Mouse (Mus musculus) heart, embryonic 13.5 days (tissue): Measurements from ENCODE around the gene Zbtb16. TPM values are rescaled to one million over a fixed set of nuclear protein-coding genes. Genes with fewer than 3 reads are reported as not detected.

Experiments
- ATAC-seq: fragments of 200-750 bp; cut with Nextera tagmentation; 2 replicates; pipeline ENCODE4 v1.8.0; 2017; ENCODE audit warnings: moderate TSS enrichment; ENCODE audit not compliant: insufficient number of reproducible peaks, low FRiP score, low TSS enrichment; ENCODE audit errors: extremely low read depth
- H3K27ac ChIP-seq: fragments of 300-500 bp; sonication (generic); replicated peaks from 2 replicates; pipeline ENCODE4 v1.5.1; 2015; ENCODE audit warnings: moderate library complexity, mild to moderate bottlenecking, inconsistent platforms
- H3K27me3 ChIP-seq: fragments of 300-500 bp; sonication (generic); replicated peaks from 2 replicates; pipeline ENCODE4 v1.6.1; 2015; ENCODE audit warnings: mild to moderate bottlenecking, inconsistent platforms
- H3K36me3 ChIP-seq: fragments of 300-500 bp; sonication (generic); 2 replicates; pipeline ENCODE4 v1.6.1; 2015; ENCODE audit warnings: mild to moderate bottlenecking, inconsistent platforms
- H3K4me1 ChIP-seq: fragments of 300-500 bp; sonication (generic); 2 replicates; pipeline ENCODE4 v1.6.1; 2015; ENCODE audit warnings: inconsistent platforms
- H3K4me2 ChIP-seq: fragments of 300-500 bp; sonication (generic); 2 replicates; pipeline ENCODE4 v1.6.1; 2015; ENCODE audit warnings: inconsistent platforms, mild to moderate bottlenecking, moderate library complexity
- H3K4me3 ChIP-seq: fragments of 300-500 bp; sonication (generic); 2 replicates; pipeline ENCODE4 v1.5.1; 2015; ENCODE audit warnings: moderate library complexity, mild to moderate bottlenecking, inconsistent platforms
- H3K9ac ChIP-seq: fragments of 300-500 bp; sonication (generic); 2 replicates; pipeline ENCODE4 v1.6.1; 2015; ENCODE audit warnings: inconsistent platforms, mild to moderate bottlenecking, moderate library complexity
- H3K9me3 ChIP-seq: fragments of 300-500 bp; sonication (generic); 2 replicates; pipeline ENCODE4 v1.6.1; 2016; ENCODE audit warnings: inconsistent platforms
- WGBS: fragments of 180-500 bp; shearing (Covaris S2); methylation state at CpG from one replicate; pipeline ENCODE4 v1.1.7; 2015; ENCODE audit warnings: mixed read lengths; 5-methylcytosine and 5-hydroxymethylcytosine counted together
- polyA plus RNA-seq: library from polyadenylated mRNA; unstranded; fragments of >200 nt; fragmentation: Nextera tagmentation; extraction: Ambion mirVana; gene quantifications from 2 replicates; pipeline ENCODE4 v1.2.1, GENCODE M21; 2015

Gene Zbtb16
- polyA plus RNA-seq, 1 experiment from 2014 or later, result 1.1 TPM

- Histone ChIP-seq H3K9ac (no peak overlapping the region), H3K4me1 (peaks cover 47% of the 10 kb centered on the region), H3K9me3 (no peaks in the 10 kb centered on the region), H3K27ac (no peak overlapping the region), H3K4me3 (no peak overlapping the region), H3K4me2 (no peak overlapping the region), H3K27me3 (0 out of 2 replicates have a peak, but pooled peaks cover 2% of the 10 kb centered on the region), H3K36me3 (no peaks in the 10 kb centered on the region)
- WGBS, result 76% methylated on average over 14 of the region's 14 CpGs
- no peak for ATAC-seq
These were observed 94.5 kb downstream of the Zbtb16 start for GRCm38 (mm10) chr9:48741433-48742077.

GRCm38 (mm10) chr9:48740732-48741255 lies 95.2 kb downstream of the Zbtb16 start:
- Histone ChIP-seq H3K4me2 (peak overlapping the region; percentile 59; the same call in 1 of the 2 replicates), H3K27me3 (0 out of 2 replicates have a peak, but pooled peaks cover 2% of the 10 kb centered on the region), H3K36me3 (no peaks in the 10 kb centered on the region), H3K4me3 (no peak overlapping the region), H3K4me1 (peaks cover 54% of the 10 kb centered on the region), H3K9ac (no peak overlapping the region), H3K9me3 (no peaks in the 10 kb centered on the region), H3K27ac (no peak overlapping the region)
- 46% methylated on average over 4 of the region's 4 CpGs for WGBS
- no peak for ATAC-seq

- peak; percentile 77 for ATAC-seq
- H3K4me2 ChIP-seq, result peak overlapping the region; percentile 59
- H3K9me3 ChIP-seq, result no peaks in the 10 kb centered on the region
- 11% methylated on average over 11 of the region's 11 CpGs for WGBS
- 0 out of 2 replicates have a peak overlapping the region, but pooled peaks have one; percentile 19 for H3K4me3 ChIP-seq
- no peaks in the 10 kb centered on the region for H3K36me3 ChIP-seq
- H3K9ac ChIP-seq, result peak overlapping the region; percentile 42; the same call in 1 of the 2 replicates
- H3K27me3 ChIP-seq, result 0 out of 2 replicates have a peak, but pooled peaks cover 7% of the 10 kb centered on the region
- peak overlapping the region; percentile 70 for H3K27ac ChIP-seq
- H3K4me1 ChIP-seq, result peaks cover 60% of the 10 kb centered on the region
These were observed 95.9 kb downstream of the Zbtb16 start for GRCm38 (mm10) chr9:48740098-48740505.

GRCm38 (mm10) chr9:48738795-48739476 lies 97.1 kb downstream of the Zbtb16 start:
- Histone ChIP-seq H3K36me3 (no peaks in the 10 kb centered on the region), H3K4me3 (no peak overlapping the region), H3K27ac (no peak overlapping the region), H3K27me3 (0 out of 2 replicates have a peak, but pooled peaks cover 6% of the 10 kb centered on the region), H3K4me2 (no peak overlapping the region), H3K4me1 (peaks cover 63% of the 10 kb centered on the region), H3K9ac (no peak overlapping the region), H3K9me3 (no peaks in the 10 kb centered on the region)
- ATAC-seq, result no peak
- 78% methylated on average over 9 of the region's 9 CpGs for WGBS

GRCm38 (mm10) chr9:48737911-48738310 lies 98.1 kb downstream of the Zbtb16 start:
- 0 out of 2 replicates have a peak overlapping the region, but pooled peaks have one; percentile 22 for H3K4me3 ChIP-seq

GRCm38 (mm10) chr9:48737210-48737850 lies 98.7 kb downstream of the Zbtb16 start:
- Histone ChIP-seq H3K4me1 (peaks cover 76% of the 10 kb centered on the region), H3K27me3 (0 out of 2 replicates have a peak, but pooled peaks cover 4% of the 10 kb centered on the region), H3K36me3 (no peaks in the 10 kb centered on the region), H3K9me3 (no peaks in the 10 kb centered on the region), H3K4me2 (peak overlapping the region; percentile 59), H3K9ac (peak overlapping the region; percentile 47), H3K4me3 (peak overlapping the region; percentile 22; the same call in 1 of the 2 replicates), H3K27ac (peak overlapping the region; percentile 48)
- WGBS, result 30% methylated on average over 13 of the region's 13 CpGs
- no peak; the same call in 1 of the 2 replicates for ATAC-seq

More at GRCm38 (mm10) chr9:48737911-48738310, 98.1 kb downstream of the Zbtb16 start:
- H3K9me3 ChIP-seq, result no peaks in the 10 kb centered on the region
- peak overlapping the region; percentile 59 for H3K4me2 ChIP-seq
- peak overlapping the region; percentile 47; the same call in 1 of the 2 replicates for H3K9ac ChIP-seq
- ATAC-seq, result no peak
- H3K27me3 ChIP-seq, result 0 out of 2 replicates have a peak, but pooled peaks cover 4% of the 10 kb centered on the region
- WGBS, result 45% methylated on average over 2 of the region's 2 CpGs
- peak overlapping the region; percentile 48 for H3K27ac ChIP-seq
- H3K4me1 ChIP-seq, result peaks cover 73% of the 10 kb centered on the region
- H3K36me3 ChIP-seq, result no peaks in the 10 kb centered on the region

- Histone ChIP-seq H3K9me3 (no peaks in the 10 kb centered on the region), H3K27me3 (0 out of 2 replicates have a peak, but pooled peaks cover 4% of the 10 kb centered on the region), H3K36me3 (no peaks in the 10 kb centered on the region), H3K4me2 (peak overlapping the region; percentile 59), H3K9ac (no peak overlapping the region; the same call in 1 of the 2 replicates), H3K4me1 (peaks cover 76% of the 10 kb centered on the region), H3K27ac (no peak overlapping the region), H3K4me3 (no peak overlapping the region)
- ATAC-seq, result no peak
- WGBS, result 57% methylated on average over 10 of the region's 10 CpGs
These were observed 99.4 kb downstream of the Zbtb16 start for GRCm38 (mm10) chr9:48736361-48737209.

GRCm38 (mm10) chr9:48735466-48736312 lies 100.3 kb downstream of the Zbtb16 start:
- Histone ChIP-seq H3K9me3 (no peaks in the 10 kb centered on the region), H3K36me3 (no peaks in the 10 kb centered on the region), H3K9ac (no peak overlapping the region; the same call in 1 of the 2 replicates), H3K4me2 (no peak overlapping the region), H3K27ac (no peak overlapping the region), H3K27me3 (peaks cover 10% of the 10 kb centered on the region; the same call in 1 of the 2 replicates), H3K4me1 (peaks cover 70% of the 10 kb centered on the region), H3K4me3 (no peak overlapping the region)
- ATAC-seq, result no peak
- WGBS, result 53% methylated on average over 12 of the region's 12 CpGs

GRCm38 (mm10) chr9:48734725-48735465 lies 101.1 kb downstream of the Zbtb16 start:
- no peak for ATAC-seq
- H3K4me2 ChIP-seq, result no peak overlapping the region

More at GRCm38 (mm10) chr9:48734725-48735465, 101.1 kb downstream of the Zbtb16 start:
- H3K36me3 ChIP-seq, result no peaks in the 10 kb centered on the region
- H3K27ac ChIP-seq, result no peak overlapping the region
- WGBS, result 75% methylated on average over 12 of the region's 12 CpGs
- peaks cover 10% of the 10 kb centered on the region; the same call in 1 of the 2 replicates for H3K27me3 ChIP-seq
- no peaks in the 10 kb centered on the region for H3K9me3 ChIP-seq
- H3K4me1 ChIP-seq, result peaks cover 64% of the 10 kb centered on the region
- no peak overlapping the region for H3K9ac ChIP-seq
- no peak overlapping the region for H3K4me3 ChIP-seq
